12 mouse cellular contexts compared by ENCODE assay signal in genomic region chr5:74639516-74639915, GRCm38 (mm10).
"Had no signal": no experiment of that assay in that cellular context is flagged by ENCODE, and none has a peak within 500 bp of the region (broad histone marks: within the 10 kb centered on the region; RNA-seq: fewer than 3 reads in every experiment).

No protein-coding gene starts in this region.

- ATAC-seq: liver, postnatal 0 days; midbrain, embryonic 16.5 days had no signal

- H3K36me3 ChIP-seq: limb, embryonic 12.5 days; liver, embryonic 13.5 days; lung, embryonic 15.5 days; midbrain, embryonic 12.5 days; neural tube, embryonic 13.5 days had no signal

- H3K27me3 ChIP-seq: limb, embryonic 12.5 days; liver, embryonic 13.5 days; lung, embryonic 15.5 days; midbrain, embryonic 12.5 days; neural tube, embryonic 13.5 days had no signal

- H3K9ac ChIP-seq: limb, embryonic 12.5 days; liver, embryonic 13.5 days; liver, postnatal 0 days; lung, embryonic 15.5 days; midbrain, embryonic 12.5 days; neural tube, embryonic 13.5 days had no signal

- H3K4me2 ChIP-seq: limb, embryonic 12.5 days; liver, embryonic 13.5 days; lung, embryonic 15.5 days; midbrain, embryonic 12.5 days; neural tube, embryonic 13.5 days had no signal

- DNase-seq: kidney, adult 8-10 months; kidney, postnatal 25 days; liver; liver, embryonic 13.5 days; liver, postnatal 0 days; retina, postnatal 1 day; thymus, postnatal 4 days had no signal

- H3K4me3 ChIP-seq: limb, embryonic 12.5 days; liver, embryonic 13.5 days; lung, embryonic 15.5 days; midbrain, embryonic 12.5 days; neural tube, embryonic 13.5 days had no signal

- H3K27ac ChIP-seq: limb, embryonic 12.5 days; liver, embryonic 13.5 days; lung, embryonic 15.5 days; midbrain, embryonic 12.5 days; neural tube, embryonic 13.5 days had no signal

- H3K9me3 ChIP-seq: limb, embryonic 12.5 days; liver, embryonic 13.5 days; lung, embryonic 15.5 days; midbrain, embryonic 12.5 days; neural tube, embryonic 13.5 days had no signal

- H3K4me1 ChIP-seq: liver, embryonic 13.5 days; midbrain, embryonic 12.5 days; neural tube, embryonic 13.5 days had no signal
